Mouse (Mus musculus): ENCODE measurements around the gene Agt. TPM values are rescaled to one million over a fixed set of nuclear protein-coding genes. Genes with fewer than 3 reads are reported as not detected.

Agt gene
- polyA plus RNA-seq, 1 experiment from 2014 or later = 10.9 TPM

DNA sequence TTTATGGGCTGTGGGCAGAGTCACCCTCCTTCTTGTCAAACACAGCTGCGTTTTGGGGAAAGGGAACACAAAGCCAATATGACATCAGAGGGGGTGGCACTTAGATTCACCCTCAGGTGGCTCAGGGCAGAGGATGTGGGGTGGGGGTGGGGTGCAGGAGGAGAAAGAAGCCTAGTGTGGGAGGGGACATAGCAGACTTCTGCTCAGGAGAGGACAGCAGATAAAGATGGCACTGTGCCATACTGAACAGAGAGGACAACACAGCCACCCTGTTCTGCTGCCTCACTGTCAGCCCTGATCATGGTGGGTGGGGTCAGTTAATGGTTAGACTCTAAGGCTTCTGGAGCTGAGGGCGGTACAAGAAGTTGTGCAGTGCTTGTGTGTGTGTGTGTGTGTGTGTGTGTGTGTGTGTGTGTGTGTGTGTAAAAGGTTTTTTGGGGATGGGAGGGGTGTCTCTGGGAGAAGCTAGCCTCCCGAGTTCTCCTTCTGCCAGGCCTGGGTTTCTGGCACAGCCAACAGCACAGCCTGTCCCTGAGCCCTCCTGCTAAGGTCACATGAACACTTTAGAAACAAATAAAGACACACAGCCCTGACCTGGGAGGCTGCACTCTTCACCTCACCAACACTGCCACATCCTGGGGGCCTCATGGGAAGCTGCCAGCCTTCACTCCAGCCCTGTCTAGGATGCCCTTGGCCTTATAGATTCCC is 16.4 kb upstream of the Agt start:
- Histone ChIP-seq H3K36me3 (ENCODE audit: control insufficient read depth, insufficient read depth, low read length) (no peaks in the 10 kb centered on the region), H3K9me3 (ENCODE audit: control insufficient read depth, low read length) (no peaks in the 10 kb centered on the region), H3K4me3 (ENCODE audit: low read length) (no peak overlapping the region), H3K27ac (ENCODE audit: low read depth, low read length) (no peak overlapping the region), H3K9ac (ENCODE audit: low read depth, low read length) (no peak overlapping the region), H3K4me2 (ENCODE audit: low read length) (no peak overlapping the region), H3K27me3 (replicated peaks; ENCODE audit: control insufficient read depth, insufficient read depth, low read length) (no peaks in the 10 kb centered on the region), H3K4me1 (ENCODE audit: control insufficient read depth, insufficient read depth, low read depth, low read length) (no peaks in the 10 kb centered on the region)
- peak; percentile 56 for ATAC-seq
- 45% methylated on average over 3 of the region's 3 CpGs for WGBS

- H3K9ac ChIP-seq (ENCODE audit: low read depth, low read length) = no peak overlapping the region
- no peak for ATAC-seq
- H3K36me3 ChIP-seq (ENCODE audit: control insufficient read depth, insufficient read depth, low read length) = no peaks in the 10 kb centered on the region
- 83% methylated on average over 1 of the region's 1 CpGs for WGBS
- H3K27ac ChIP-seq (ENCODE audit: low read depth, low read length) = no peak overlapping the region
- H3K27me3 ChIP-seq (replicated peaks; ENCODE audit: control insufficient read depth, insufficient read depth, low read length) = no peaks in the 10 kb centered on the region
- no peak overlapping the region for H3K4me3 ChIP-seq (ENCODE audit: low read length)
- H3K4me1 ChIP-seq (ENCODE audit: control insufficient read depth, insufficient read depth, low read depth, low read length) = peaks cover 1% of the 10 kb centered on the region; the same call in 1 of the 2 replicates
- H3K4me2 ChIP-seq (ENCODE audit: low read length) = no peak overlapping the region
- H3K9me3 ChIP-seq (ENCODE audit: control insufficient read depth, low read length) = no peaks in the 10 kb centered on the region
These were observed 7.2 kb upstream of the Agt start for GRCm38 (mm10) chr8:124576751-124577150.

GRCm38 (mm10) chr8:124575811-124576210 is 6.3 kb upstream of the Agt start, which contains the start of gene Capn9:
Gene Capn9, plus strand, starts transcription at chr8:124576111.
- H3K4me1 ChIP-seq (ENCODE audit: control insufficient read depth, insufficient read depth, low read depth, low read length) = peaks cover 6% of the 10 kb centered on the region
- H3K4me2 ChIP-seq (ENCODE audit: low read length) = no peak within 1 kb of the TSS
- no peak within 1 kb of the TSS for H3K9ac ChIP-seq (ENCODE audit: low read depth, low read length)
- no peaks in the 10 kb centered on the region for H3K27me3 ChIP-seq (replicated peaks; ENCODE audit: control insufficient read depth, insufficient read depth, low read length)
- no peaks in the 10 kb centered on the region for H3K9me3 ChIP-seq (ENCODE audit: control insufficient read depth, low read length)
- no peak within 1 kb of the TSS for H3K27ac ChIP-seq (ENCODE audit: low read depth, low read length)
- no peaks in the 10 kb centered on the region for H3K36me3 ChIP-seq (ENCODE audit: control insufficient read depth, insufficient read depth, low read length)
- no peak within 1 kb of the TSS for H3K4me3 ChIP-seq (ENCODE audit: low read length)
- 89% methylated on average over 8 of the region's 8 CpGs for WGBS
- no peak for ATAC-seq

DNA sequence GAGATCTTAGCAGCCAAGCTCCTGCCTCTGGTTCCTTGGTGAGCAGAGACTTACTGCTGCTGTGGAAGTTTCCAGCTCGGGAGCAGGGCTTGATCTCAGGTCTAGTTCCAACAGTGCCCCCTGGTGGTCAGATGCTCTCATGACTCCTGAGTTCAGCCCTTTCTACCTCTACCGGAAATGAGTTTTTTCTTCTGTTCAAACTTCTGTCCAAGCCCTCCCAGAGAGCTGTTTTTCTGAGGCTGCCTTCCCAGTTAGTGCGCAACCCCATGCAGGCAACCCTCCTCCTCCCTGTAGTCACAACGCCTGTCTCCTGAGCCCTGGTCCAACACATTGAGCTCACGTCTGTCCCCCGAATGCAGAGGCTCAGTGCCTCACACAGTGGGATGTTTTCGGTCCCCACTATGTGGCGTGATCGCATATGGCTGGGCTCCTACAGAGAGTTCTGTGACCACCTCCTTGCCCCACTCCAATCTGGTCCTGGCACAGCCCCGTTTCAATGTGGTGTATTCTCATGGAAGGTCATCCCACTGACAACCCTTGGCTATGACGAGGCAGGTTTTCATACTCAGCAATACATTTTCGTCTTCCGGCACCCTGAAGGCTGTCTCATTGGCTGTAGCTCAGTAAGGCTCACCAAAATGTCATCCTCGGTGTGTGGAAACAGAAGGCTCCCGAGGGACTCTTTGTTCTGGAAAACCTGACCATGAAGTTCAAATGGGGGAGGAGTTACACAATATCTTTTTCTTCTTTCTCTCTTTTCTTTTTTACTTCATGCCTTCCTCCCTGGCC is 4.2 kb upstream of the Agt start:
- H3K27me3 ChIP-seq (replicated peaks; ENCODE audit: control insufficient read depth, insufficient read depth, low read length) = no peaks in the 10 kb centered on the region
- ATAC-seq = peak; percentile 73; the same call in 1 of the 2 replicates
- no peaks in the 10 kb centered on the region for H3K36me3 ChIP-seq (ENCODE audit: control insufficient read depth, insufficient read depth, low read length)
- no peak overlapping the region for H3K4me3 ChIP-seq (ENCODE audit: low read length)
- peaks cover 9% of the 10 kb centered on the region for H3K4me1 ChIP-seq (ENCODE audit: control insufficient read depth, insufficient read depth, low read depth, low read length)
- no peak overlapping the region for H3K4me2 ChIP-seq (ENCODE audit: low read length)
- H3K9ac ChIP-seq (ENCODE audit: low read depth, low read length) = no peak overlapping the region
- no peak overlapping the region for H3K27ac ChIP-seq (ENCODE audit: low read depth, low read length)
- WGBS = 61% methylated on average over 15 of the region's 15 CpGs
- no peaks in the 10 kb centered on the region for H3K9me3 ChIP-seq (ENCODE audit: control insufficient read depth, low read length)

GRCm38 (mm10) chr8:124572430-124572775 is 2.9 kb upstream of the Agt start:
- Histone ChIP-seq H3K9ac (ENCODE audit: low read depth, low read length) (no peak overlapping the region), H3K27me3 (replicated peaks; ENCODE audit: control insufficient read depth, insufficient read depth, low read length) (no peaks in the 10 kb centered on the region), H3K36me3 (ENCODE audit: control insufficient read depth, insufficient read depth, low read length) (no peaks in the 10 kb centered on the region), H3K27ac (ENCODE audit: low read depth, low read length) (no peak overlapping the region), H3K4me3 (ENCODE audit: low read length) (no peak overlapping the region), H3K9me3 (ENCODE audit: control insufficient read depth, low read length) (no peaks in the 10 kb centered on the region), H3K4me2 (ENCODE audit: low read length) (no peak overlapping the region), H3K4me1 (ENCODE audit: control insufficient read depth, insufficient read depth, low read depth, low read length) (peaks cover 9% of the 10 kb centered on the region)
- no peak for ATAC-seq

- no peaks in the 10 kb centered on the region for H3K27me3 ChIP-seq (replicated peaks; ENCODE audit: control insufficient read depth, insufficient read depth, low read length)
- no peak overlapping the region for H3K9ac ChIP-seq (ENCODE audit: low read depth, low read length)
- ATAC-seq = no peak
- WGBS = 65% methylated on average over 8 of the region's 8 CpGs
- H3K9me3 ChIP-seq (ENCODE audit: control insufficient read depth, low read length) = no peaks in the 10 kb centered on the region
- no peak overlapping the region for H3K4me2 ChIP-seq (ENCODE audit: low read length)
- H3K4me3 ChIP-seq (ENCODE audit: low read length) = no peak overlapping the region
- peaks cover 9% of the 10 kb centered on the region for H3K4me1 ChIP-seq (ENCODE audit: control insufficient read depth, insufficient read depth, low read depth, low read length)
- H3K36me3 ChIP-seq (ENCODE audit: control insufficient read depth, insufficient read depth, low read length) = no peaks in the 10 kb centered on the region
- H3K27ac ChIP-seq (ENCODE audit: low read depth, low read length) = no peak overlapping the region
These were observed 2.4 kb upstream of the Agt start for GRCm38 (mm10) chr8:124571732-124572429.

GRCm38 (mm10) chr8:124569100-124569499 is 406 bp downstream of the Agt start:
- H3K4me3 ChIP-seq (ENCODE audit: low read length) = no peak overlapping the region
- 61% methylated on average over 2 of the region's 2 CpGs for WGBS
- H3K4me2 ChIP-seq (ENCODE audit: low read length) = no peak overlapping the region
- H3K27me3 ChIP-seq (replicated peaks; ENCODE audit: control insufficient read depth, insufficient read depth, low read length) = no peaks in the 10 kb centered on the region
- no peak overlapping the region for H3K27ac ChIP-seq (ENCODE audit: low read depth, low read length)
- peaks cover 9% of the 10 kb centered on the region for H3K4me1 ChIP-seq (ENCODE audit: control insufficient read depth, insufficient read depth, low read depth, low read length)
- ATAC-seq = peak; percentile 62
- H3K9ac ChIP-seq (ENCODE audit: low read depth, low read length) = no peak overlapping the region
- no peaks in the 10 kb centered on the region for H3K36me3 ChIP-seq (ENCODE audit: control insufficient read depth, insufficient read depth, low read length)
- no peaks in the 10 kb centered on the region for H3K9me3 ChIP-seq (ENCODE audit: control insufficient read depth, low read length)

- no peak overlapping the region for H3K4me3 ChIP-seq (ENCODE audit: low read length)
- no peak for ATAC-seq
- no peak overlapping the region for H3K27ac ChIP-seq (ENCODE audit: low read depth, low read length)
- H3K36me3 ChIP-seq (ENCODE audit: control insufficient read depth, insufficient read depth, low read length) = no peaks in the 10 kb centered on the region
- no peak overlapping the region for H3K9ac ChIP-seq (ENCODE audit: low read depth, low read length)
- no peaks in the 10 kb centered on the region for H3K27me3 ChIP-seq (replicated peaks; ENCODE audit: control insufficient read depth, insufficient read depth, low read length)
- no peaks in the 10 kb centered on the region for H3K9me3 ChIP-seq (ENCODE audit: control insufficient read depth, low read length)
- WGBS = 86% methylated on average over 3 of the region's 3 CpGs
- peaks cover 9% of the 10 kb centered on the region for H3K4me1 ChIP-seq (ENCODE audit: control insufficient read depth, insufficient read depth, low read depth, low read length)
- no peak overlapping the region for H3K4me2 ChIP-seq (ENCODE audit: low read length)
These were observed 1.9 kb downstream of the Agt start for GRCm38 (mm10) chr8:124567584-124567983.

DNA sequence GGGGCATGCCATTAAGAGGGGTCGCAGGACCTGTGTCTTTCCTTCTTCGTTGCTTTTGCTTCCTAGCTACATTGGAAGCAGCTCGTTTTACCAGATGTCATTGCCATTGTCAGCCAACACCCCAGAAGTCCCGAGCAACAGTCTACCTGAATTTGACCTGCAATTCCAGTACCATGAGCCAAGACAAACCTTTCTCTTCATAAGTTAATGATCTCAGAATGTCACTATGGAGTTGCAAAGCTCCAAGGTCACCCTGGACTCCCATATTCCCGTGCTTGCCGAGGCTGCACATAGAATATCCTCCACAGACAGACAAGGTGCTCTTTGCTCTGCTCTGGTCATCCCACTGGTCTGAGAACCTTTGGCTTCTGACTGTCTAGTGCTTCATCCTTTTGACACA is 2.4 kb downstream of the Agt start:
- Histone ChIP-seq H3K27ac (ENCODE audit: low read depth, low read length) (no peak overlapping the region), H3K9ac (ENCODE audit: low read depth, low read length) (no peak overlapping the region), H3K4me1 (ENCODE audit: control insufficient read depth, insufficient read depth, low read depth, low read length) (peaks cover 9% of the 10 kb centered on the region), H3K36me3 (ENCODE audit: control insufficient read depth, insufficient read depth, low read length) (no peaks in the 10 kb centered on the region), H3K9me3 (ENCODE audit: control insufficient read depth, low read length) (no peaks in the 10 kb centered on the region), H3K4me2 (ENCODE audit: low read length) (no peak overlapping the region), H3K27me3 (replicated peaks; ENCODE audit: control insufficient read depth, insufficient read depth, low read length) (no peaks in the 10 kb centered on the region), H3K4me3 (ENCODE audit: low read length) (no peak overlapping the region)
- WGBS = 83% methylated on average over 6 of the region's 6 CpGs
- ATAC-seq = no peak
